Mouse (Mus musculus) fibroblast of lung, adult 2 months (primary cell): ENCODE measurements around the gene Aamp.
A peak's percentile ranks its signal among the peaks of the same experiment; 100 is the strongest.

Experiments used
- DNase-seq: peaks from one replicate; pipeline ENCODE4 v3.0.0-alpha.2; 2011; ENCODE audit warnings: low read depth

Aamp gene

GRCm38 (mm10) chr1:74236590-74237317, 47.8 kb downstream of the Aamp start:
- DNase-seq = no peak

DNA sequence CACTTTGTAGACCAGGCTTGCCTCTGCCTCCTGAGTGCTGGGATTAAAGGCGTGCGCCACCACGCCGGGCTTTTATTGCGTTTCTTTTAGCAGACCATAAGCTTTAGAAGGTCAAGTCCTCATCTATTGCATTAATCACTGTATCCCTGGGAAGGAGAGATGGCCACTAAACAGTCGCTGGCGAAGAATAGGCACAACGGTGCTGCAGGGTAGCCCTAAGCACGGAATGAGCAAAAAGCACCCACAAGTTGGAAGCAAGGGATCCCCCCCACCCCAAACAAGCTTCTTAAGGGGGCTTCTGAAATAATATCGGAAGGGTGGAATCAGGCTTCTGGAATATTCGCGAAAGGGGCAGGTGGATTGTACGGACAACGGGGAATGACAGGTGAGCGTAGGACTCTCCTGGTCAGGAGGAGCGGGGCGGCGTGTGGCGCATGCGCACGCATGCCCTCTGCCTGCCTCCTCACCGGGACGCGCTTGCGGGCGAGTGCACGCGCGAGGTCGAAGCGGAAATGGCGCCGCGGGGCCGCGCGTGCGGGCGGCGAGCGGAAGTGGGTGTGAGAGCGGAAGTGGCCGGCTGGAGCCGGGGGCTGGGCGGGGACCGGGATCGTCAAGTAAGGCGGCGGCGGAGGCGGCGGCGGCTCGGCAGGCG, 48.5 kb downstream of the Aamp start, which contains the start of gene Arpc2:
Arpc2 (plus strand) TSS at position 147 of the 652 bp plus-strand sequence.
- peak; percentile 87 for DNase-seq

DNA sequence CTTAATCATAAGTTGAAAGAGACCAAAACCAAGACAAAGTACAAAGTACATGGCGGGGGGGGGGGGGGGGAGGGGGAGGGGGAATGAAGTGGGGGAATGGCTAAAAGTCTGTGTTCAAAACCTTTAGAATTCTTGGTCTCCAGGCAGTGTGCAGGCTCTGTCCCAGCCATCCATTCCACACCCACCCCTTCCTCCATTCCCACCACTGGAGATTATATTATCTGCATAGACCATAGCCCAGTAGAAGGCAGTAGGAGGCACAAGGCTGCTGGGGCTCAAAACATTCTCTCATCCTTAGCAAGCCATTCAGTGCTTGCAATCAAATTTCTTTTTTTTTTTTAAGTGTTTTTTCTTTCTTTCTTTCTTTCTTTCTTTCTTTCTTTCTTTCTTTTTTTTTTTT, 53.5 kb downstream of the Aamp start:
- no peak for DNase-seq

DNA sequence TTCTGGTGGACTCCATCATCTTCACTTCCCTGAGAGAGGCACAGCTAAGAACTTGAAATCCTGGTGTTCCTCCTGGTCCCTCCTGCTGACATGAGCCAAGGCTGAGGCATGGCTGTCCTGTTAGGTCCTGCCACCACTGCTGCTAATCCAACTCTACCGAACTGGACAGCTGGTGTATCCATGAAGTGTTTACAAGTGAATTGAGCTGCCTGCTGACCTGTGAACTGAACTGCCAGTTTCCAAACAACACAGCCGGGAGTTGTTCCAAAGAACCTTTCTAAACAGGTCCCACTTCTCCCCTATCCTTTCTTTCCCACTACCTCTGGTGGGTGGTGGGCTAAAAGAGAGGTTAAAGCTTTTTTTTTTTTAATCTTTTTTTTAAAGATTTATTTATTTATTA, 54.6 kb downstream of the Aamp start:
- DNase-seq = no peak
